Mouse (Mus musculus) fibroblast of lung, adult 2 months (primary cell): ENCODE results near the gene A230050P20Rik.
A peak's percentile ranks its signal among the peaks of the same experiment; 100 is the strongest.

Experiments used
- DNase-seq: peaks from one replicate; pipeline ENCODE4 v3.0.0-alpha.2; 2011; ENCODE audit warnings: low read depth

A230050P20Rik gene

GRCm38 (mm10) chr9:20895382-20895781 is 26.9 kb downstream of the A230050P20Rik start:
- DNase-seq, result no peak

- DNase-seq, result no peak
Observed at GRCm38 (mm10) chr9:20897736-20898510, 29.5 kb downstream of the A230050P20Rik start.

GRCm38 (mm10) chr9:20898511-20899073 is 30.1 kb downstream of the A230050P20Rik start, which contains the start of gene Eif3g:
TSS of gene Eif3g (minus strand) at chr9:20898623.
- DNase-seq, result peak; percentile 57

GRCm38 (mm10) chr9:20901466-20902173 is 33.2 kb downstream of the A230050P20Rik start:
- DNase-seq, result no peak

- no peak for DNase-seq
Observed at GRCm38 (mm10) chr9:20902174-20902491, 33.7 kb downstream of the A230050P20Rik start.

GRCm38 (mm10) chr9:20909948-20910347 is 41.5 kb downstream of the A230050P20Rik start:
- DNase-seq, result no peak

GRCm38 (mm10) chr9:20916160-20916559 is 47.7 kb downstream of the A230050P20Rik start:
- DNase-seq, result no peak

GRCm38 (mm10) chr9:20923258-20923657 is 54.8 kb downstream of the A230050P20Rik start:
- DNase-seq, result no peak
